Mouse (Mus musculus): ENCODE results near the gene Dis3l2. TPM values are rescaled to one million over a fixed set of nuclear protein-coding genes. Genes with fewer than 3 reads are reported as not detected.
A peak's percentile ranks its signal among the peaks of the same experiment; 100 is the strongest.

Dis3l2 gene
- total RNA-seq (2021) (10 to 100 TPM; 14.8 to 14.9 TPM), polyA plus RNA-seq (2012; rRNA removed) (8.4 and 11.2 TPM in 2 replicates)
- long read RNA-seq, partial matches to known transcripts, result 2 of 3 reads
- long read RNA-seq, other reads (novel, unspliced or antisense), result 0 of 3 reads

DNA sequence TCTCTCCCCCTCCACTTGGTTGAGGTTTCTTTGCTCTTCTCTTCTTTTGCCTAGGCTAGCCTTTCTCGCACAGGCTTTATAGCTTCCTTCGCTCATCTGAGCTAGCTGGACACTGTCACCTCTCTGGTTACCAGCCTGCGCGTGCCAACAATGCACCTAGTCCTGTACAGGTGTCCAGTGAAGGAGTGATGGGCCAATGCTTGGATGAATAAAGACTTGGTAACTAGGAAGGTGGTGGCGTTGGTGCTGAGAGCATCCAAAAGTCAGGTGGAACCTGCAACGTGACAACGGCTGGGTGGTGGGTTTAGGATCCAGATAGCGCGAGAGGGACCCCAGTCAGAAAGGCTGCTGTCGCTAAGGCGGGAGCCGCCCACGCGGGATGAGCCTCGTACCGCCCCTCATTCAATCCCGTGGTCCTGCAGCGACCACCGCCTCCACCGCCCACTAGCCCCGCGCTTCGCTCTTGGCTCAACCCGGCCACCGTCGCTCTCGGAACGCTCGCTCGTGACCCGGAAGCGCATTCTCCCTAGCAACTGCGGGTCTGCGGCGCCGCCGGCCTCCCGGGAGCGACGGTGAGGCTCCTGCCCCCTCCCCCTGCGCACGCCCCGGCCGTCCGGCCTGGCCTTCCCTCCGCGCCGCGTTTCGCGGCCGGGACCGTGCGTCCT lies at the start of gene Dis3l2:
Gene Dis3l2, plus strand, starts transcription at position 509 of the 665 bp plus-strand sequence.
- peak; percentile 92 for DNase-seq

DNA sequence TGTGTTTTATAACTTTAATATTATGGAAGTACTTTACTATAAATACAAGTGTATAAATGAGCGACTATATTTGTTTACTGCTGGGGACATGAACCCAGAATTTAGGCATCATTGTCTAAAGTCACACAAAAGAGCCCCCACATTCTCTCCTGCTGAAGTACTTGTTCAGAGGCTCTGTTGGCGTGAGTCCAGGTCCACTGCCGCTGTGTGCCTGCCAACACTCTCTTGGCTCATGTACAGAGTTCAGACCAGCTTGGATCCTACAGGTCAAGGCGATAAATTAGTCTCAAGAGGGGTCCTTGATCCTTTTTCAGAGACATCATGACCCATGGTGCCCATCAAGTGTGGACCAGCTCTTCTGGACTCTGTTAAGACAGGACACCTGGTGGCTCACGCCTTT lies 46.5 kb upstream of the Dis3l2 start:
- DNase-seq, result peak; percentile 48

DNA sequence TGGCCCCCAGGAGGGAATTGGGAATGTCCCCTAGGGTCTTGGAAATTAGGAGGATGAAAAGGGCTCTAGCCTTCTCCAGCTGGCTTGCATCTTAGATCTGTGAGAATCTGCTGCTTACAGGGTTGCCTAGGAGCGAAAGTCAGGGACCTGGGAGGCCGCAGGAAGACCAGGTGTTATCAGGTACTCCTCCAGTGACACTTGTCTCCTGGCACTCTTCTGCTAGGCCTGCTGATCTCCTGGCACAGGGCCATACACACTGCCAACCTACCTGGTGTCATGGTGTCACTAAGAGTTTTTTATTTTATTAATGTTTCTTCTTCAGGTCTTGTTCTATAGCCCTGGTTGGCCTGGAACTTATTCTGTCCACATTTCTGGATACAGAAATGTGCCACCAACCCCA lies 38.5 kb upstream of the Dis3l2 start:
- DNase-seq, result no peak

DNA sequence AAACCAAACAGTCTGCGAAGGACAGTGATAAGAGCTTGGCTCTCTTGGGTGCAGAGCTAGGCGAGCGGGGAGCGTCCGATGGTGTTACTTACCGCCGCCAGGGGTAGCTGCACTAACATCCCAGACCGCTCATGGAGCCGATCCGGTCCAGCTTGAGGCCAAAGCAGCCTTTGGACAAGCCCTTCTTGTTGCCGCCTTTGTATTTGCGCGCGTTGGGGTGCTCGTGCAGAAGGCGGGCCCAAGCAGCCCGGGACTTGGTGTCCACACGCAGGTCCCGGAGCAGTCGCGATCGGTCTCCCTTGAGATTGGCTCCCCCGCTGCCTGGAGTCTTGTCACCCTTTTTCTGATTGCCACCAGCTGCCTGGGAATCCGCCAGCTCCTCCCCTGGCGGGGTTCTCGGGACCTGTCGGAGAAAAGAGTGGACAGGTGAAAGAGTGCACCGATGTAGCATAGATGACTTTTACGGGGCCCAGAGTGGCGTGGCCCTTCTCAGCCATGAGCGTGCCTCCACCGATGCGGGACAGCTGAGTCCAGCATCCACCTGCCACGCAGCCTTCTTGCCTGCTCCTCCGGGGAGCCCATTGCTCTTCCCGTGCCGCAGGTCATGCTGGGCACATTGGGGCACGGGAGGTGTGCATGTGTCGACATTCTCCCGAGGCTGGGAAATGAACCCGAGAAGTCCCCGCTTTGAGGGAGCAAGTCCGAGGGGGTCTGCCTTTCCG lies 33.9 kb upstream of the Dis3l2 start:
- peak; percentile 81 for DNase-seq

DNA sequence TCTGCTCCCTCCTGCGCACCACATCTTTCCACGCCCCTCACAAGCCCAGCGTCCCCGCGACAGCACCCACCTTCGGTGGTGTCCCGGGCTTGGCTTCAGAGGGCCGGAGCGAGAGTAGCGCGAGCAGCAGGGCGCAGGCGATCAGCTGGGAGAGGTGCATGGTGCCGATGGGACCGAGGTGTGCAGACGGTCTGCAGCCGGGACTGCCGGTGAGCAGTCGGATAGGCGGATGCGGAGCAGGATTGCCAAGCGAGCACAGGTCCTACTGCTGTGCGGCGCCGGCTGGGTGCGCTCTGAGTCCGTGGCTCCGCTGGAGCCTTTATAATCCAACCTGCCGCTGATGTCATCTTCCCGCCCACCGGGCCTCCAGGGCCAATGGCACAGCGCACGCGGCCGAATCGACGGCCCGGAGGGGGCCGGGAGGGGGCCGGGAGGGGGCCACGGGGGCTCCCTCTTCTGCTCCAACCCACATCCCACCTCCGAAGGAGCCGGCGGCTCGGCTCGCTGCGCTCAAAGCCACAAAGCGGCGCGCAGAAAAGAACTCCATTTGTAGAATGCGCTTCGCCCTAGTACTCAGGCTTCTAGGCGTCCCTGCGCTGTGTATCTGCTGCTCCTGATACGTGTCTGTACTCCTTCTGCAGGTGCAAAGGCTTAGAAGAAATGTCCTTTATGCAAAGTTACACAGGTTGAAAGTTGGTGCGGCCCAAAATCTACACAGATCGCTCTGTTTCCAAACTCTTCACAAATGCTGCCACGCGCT lies 33.1 kb upstream of the Dis3l2 start, which contains the start of gene Nppc:
Gene Nppc, minus strand, starts transcription at position 293 of the 760 bp plus-strand sequence.
- DNase-seq, result peak; percentile 88

DNA sequence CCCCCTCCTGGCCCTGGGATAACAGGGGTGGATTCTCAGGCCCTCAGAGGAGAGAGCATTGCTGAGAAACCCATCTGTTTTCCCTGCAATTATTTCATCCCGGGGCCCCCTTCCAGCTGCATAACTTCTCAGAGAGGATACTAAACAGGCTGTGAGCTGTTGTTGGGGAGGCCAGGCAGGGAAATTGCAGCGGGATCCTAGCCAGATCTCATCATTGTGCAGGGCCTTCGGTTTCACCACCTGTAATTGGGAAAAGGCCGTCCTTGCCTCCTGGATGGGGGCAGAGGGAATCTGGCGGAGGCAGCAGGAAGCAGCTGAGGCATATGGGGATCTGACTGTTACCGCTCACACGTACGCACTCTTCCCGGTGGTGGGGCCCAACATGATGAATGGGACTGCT lies 29.2 kb upstream of the Dis3l2 start:
- no peak for DNase-seq

DNA sequence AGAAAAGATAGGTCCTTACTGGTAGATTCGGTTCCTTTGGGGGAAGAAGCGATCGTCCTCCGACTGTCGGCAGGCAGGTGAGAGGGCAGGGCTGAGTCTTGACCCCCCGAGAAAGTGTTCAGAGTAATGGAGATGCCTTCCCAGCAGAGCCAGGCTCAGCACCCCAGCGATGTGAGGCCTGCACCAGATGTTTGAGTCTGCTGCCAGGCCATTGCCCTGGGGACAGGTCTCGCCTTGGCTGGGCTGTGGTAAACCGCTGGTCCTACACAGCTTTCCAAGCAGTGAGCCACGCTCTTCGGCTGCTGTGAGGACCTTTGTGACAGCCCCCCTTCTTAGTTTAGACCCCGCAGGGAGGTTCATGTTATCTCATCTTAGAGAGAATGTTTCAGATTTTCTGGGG lies 28.5 kb upstream of the Dis3l2 start:
- DNase-seq, result no peak

DNA sequence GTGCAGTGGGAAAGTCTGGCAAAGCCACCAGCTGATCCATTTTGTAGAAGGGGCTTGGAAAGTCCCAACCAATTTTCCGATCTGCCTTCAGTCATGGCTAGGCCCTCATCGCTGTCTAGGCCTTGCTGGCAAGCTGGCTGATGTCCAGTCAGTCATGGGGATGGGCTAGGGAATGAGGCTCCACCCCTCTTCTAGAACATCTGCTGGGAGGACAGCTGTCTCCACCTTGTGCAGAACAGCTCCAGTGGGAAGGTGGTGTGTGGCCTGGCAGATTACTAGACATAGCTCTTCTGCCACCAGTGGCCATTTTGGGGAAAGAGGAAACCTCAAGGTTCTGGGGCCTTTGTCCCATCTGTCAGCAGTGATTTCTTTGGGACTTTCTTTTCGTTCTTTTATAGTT lies 26.0 kb upstream of the Dis3l2 start:
- DNase-seq, result no peak

DNA sequence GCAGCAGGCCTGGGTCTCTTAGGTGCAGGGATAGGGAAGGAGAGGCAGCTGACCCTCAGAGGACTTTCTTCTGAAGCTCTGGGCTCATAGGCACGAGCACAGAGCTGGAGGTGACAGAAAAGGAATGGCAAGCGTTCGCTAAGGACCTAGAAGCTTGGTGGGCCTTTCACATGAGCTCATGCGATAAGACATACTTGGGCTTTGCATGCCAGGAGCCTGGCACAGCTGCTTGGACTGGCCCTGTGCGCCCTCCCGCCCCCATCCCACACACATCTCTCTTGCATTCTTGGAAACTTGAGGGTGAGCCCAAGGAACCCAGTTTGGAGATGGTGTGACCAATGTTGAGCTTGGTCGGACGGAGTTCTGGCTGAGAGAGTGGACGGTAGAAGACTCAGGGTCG lies 24.9 kb upstream of the Dis3l2 start:
- no peak for DNase-seq

DNA sequence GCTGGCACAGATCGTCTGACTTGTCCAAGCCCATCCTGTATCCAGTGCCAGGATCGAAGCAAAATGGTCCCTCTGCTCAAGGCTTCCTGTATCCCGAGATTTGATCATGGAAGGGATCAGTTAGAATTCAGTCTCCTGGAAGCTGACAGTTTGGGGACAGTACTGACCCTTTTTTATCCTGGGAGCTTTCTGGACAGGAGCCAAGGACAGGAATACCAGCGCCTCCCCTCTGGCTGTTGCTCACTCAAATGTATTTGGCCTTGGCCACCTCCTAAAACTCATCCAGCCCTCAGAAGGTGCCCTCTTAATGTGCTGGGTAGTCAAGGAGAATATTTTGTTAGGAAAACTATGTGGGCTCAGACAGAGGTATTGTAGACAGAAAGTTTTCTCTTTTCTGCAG lies 16.4 kb upstream of the Dis3l2 start:
- peak; percentile 64 for DNase-seq

DNA sequence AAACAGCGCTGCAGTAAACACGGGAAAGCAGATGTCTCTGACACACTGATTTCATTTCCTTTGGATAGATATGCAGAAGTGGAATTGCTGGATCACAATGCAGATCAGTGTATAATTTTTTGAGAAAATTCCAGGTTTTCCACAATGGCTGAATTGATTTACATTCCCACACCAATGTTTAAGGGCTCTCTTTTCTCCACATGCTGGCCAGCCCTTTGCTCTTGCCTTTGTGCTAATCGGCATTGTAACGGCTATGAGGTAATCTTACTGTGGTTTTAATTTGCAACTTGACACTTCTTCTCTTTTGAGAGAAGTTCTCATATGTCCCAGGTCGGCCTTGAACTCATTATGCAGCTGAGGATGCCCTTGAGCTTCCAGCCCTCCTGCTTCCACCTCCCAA lies 12.6 kb upstream of the Dis3l2 start:
- peak; percentile 23 for DNase-seq

DNA sequence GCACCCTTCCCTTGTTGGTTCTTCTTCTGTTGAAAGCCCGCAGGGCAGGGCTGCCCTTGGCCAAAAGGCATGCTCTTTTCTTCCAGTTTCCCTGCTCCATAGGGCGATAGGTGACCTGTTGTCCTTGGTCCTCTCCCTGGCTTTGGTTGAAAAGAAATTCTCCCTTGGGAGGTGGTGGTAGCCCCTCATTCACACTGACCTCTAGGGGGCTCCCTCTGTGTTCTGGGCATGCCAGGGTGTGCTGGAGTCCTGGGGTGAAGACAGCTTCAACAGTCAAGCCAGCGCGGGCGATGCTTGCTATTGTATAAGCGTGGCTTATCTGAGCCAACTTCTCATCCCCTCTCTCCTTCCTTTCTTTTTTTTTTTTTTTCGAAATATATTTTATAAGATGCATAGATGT lies 6.7 kb upstream of the Dis3l2 start:
- DNase-seq, result no peak

DNA sequence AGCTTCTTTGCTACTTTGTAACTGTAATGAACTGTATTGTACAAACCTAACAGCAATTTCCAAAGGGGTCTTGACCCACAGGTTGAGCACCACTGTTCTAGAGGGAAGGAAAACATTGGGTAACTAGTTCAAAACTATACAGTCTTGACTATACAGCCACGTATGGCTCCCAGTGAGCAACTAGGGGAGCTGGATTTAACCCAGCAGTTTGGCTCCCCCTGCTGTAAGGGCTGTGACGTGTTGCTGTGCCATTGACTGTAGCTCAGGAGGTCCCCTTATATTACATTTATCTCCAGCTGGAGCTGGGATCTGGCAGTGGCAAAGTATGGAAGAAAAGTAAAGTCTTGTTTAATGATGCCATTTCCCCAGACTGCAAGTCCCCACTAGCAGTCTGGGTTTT lies 4.9 kb upstream of the Dis3l2 start:
- peak; percentile 60 for DNase-seq

DNA sequence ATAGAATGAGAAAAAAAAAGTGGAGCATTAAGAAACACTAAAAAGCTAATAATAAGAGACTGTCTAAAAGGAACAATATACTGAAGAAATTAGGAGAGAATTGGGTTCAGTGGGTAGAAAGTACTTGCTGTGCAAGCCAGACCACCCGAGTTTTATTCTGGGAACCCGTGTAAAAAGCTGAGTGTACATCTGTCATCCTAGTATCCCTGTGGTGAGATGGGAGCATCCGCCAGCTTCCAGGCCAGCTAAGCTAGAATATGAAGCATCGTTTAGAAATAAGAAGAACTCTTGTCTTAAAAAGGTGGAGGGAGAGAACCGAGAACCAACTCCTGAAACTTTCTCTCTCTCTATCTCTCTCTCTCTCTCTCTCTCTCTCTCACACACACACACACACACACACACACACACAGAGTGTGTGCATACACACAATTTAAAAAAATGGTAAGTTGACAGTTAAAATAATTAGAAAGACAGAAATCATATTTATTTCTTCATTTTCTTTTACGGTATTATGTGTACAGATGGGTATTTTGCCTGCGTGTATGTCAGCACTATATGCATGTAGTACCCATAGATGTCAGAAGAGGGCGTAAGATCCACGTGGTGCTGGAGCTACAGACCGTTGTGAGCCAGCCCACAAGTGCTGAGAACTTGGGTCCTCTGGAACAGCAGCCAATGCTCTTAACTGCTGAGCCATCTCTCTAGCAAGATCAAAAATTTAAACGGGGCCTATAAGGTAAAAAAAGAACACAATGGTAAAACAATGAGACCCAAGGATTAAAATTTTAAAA lies 4.1 kb upstream of the Dis3l2 start:
- DNase-seq, result no peak

DNA sequence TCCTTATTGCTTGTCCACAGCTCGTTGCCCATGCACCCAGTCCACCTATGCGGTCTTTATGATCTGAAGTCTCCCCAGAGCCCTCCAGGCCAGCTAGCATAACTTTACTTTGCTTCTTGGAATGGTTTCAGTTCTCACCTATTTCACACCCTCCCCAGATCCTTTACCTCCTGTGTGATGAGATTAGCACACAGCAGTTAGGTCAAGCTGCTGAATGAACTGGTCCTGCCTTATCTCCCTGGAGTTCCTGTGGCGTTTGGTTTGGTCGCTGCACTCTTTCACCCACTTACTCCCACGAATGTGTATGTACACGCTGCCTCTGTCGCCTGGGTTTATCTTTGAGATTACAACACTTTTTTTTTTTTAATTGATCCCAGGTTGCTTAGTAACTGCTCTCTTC lies 3.2 kb upstream of the Dis3l2 start:
- no peak for DNase-seq

DNA sequence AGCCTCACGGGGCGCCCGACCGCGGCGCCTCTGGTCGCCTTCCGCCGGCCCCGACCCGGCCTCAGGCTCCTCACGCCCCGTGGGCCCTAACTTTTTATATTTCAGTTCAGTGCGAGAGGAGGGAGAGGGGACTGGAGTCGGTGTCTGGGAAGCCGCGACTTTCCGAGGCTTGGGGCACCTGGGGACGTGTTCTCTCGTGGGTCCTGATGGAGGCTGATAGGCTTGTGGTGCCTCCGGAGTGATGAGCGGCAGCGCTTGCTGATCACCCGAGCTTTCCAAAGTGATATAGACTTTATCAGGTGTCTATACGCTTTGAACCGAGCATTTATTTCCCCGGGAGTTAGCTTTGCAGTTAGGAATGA lies 338 bp downstream of the Dis3l2 start:
- DNase-seq, result no peak

DNA sequence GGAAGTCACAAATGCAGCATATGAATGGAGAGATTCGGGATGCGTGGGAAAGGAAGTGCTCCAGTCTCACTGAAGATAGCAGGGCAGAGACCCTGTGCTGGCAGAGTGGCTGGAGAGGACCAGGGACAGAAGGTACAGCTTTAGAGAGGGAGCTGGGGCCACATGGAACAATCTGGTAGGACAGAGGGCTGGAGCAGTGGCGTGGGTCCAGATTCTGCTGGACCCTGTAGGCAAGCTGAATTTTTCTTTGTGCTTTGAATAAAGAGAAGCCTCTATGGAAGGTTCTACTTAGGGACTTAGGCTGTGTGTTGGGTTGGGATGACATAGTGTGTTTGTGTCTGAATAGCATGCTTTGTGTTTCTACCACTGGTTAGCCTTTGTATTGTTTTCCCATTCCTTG lies 1.9 kb downstream of the Dis3l2 start:
- no peak for DNase-seq

DNA sequence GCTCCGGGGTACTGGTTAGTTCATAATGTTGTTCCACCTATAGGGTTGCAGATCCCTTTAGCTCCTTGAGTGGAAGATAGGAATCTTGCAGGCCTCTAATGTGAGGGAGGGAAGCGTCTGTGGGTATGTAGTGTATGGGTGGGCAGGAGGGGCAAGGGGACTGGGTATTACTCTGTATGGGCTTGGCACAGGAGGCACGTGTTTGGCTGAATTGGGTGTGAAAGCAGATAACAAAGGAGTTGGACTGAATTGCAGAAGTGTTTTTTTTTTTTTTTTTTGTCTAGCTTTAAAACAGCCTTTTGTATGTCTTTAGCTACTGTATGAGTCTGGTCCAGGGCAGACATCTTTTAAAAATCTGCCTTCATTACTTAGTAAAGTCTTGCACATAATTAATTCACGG lies 5.9 kb downstream of the Dis3l2 start:
- DNase-seq, result no peak

DNA sequence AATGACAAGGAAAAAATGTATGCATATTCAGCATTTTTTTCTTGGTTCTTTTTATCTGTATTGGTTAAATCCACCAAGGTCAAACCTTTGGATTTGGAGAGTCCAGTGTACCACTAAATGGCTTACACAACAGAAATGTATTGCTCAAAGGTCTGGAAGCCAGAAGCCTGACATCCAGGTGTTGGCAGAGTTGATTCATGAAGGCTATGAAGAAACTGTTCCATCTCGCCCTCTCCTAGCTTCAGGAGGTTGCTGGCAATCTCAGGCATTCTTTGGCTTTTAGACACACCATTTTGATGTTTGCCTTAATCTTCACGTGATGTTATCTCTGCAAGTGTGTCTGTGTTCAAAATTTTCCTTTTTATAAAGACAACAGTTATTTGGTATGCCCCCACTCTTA lies 8.4 kb downstream of the Dis3l2 start:
- no peak for DNase-seq

DNA sequence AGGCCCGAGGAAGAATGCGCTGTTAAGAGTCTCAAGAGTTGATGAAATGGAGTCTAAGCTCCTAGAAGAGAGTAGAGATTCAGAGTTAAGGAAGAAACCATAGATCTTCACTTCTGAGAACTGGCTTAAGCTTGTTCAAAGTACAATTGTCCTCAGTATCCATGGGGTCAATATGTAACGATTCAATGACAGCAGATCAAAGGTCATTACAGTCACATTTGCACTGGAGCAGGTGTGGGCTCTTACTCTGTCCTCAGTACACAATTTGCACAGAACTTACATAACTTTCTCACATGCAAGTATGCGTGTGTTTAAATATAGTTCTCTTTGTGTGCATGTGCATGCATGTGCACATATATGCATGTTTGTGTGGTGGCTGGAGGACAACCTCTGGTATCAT lies 9.4 kb downstream of the Dis3l2 start:
- DNase-seq, result no peak

DNA sequence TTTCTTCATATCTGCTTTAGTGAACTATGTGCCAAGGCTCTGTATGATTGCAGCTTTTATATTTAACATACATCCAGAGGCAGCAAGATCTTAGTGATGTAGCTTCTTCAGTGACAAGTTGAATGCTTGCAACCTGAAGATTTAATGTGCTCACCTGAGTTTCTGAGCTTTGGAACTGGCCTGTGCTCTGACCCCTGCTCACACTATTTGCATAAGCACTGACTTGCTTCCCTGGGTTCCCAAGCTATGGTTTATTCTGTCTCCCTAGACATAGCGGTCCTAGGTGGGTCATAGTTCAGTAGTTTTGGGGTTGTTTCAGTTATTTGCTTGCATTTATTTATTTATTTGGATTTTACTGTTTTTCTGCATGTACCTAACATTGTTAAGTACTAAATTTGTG lies 14.6 kb downstream of the Dis3l2 start:
- DNase-seq, result no peak

DNA sequence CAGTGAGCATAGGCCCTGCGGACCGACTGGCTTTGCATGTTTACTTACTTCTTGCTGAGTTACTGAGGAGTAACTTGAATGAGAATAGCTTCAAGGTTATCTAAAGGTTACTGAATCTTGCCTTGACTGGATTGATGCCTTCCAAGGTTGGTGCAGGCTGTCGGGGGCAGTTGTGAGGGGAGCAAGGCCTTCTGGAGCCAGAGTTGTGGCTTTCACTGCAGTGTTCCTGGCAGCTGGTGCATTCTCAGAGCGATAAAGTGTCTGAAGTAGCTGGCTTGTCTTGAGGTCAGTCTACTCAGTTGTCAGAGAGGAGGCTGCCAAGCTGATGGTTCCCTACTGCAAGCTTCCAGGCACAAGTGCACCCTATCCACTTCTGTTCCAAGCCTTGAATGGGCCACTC lies 15.8 kb downstream of the Dis3l2 start:
- peak; percentile 72 for DNase-seq
